ENCODE assay signal across 9 mouse cellular contexts in the genomic region with DNA sequence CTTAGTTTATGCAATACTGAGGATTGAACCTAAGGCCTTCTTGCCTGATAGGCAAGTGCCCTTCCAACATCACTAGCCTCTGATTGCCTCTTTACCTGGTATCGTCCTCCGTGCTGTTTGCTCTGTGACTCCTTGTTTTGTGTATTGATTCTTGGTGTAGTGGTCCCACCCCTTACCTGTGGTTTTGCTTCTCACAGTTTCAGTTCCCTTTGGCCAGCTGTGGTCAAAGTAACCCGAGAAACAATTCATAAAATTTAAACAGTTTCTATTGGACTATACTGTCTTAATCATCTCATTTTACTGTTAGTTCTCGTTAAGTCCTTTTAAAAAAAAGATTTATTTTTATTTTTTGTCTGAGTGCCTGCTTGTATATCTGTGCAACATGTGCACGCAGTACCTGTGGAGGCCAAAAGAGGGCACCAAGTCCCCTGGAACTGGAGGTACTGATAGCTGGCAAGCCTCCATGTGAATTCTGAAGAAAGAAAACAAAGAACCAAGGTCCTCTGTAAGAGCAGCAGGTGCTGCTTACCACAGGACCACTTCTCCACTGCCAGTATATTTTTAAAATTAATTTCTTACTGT.
DNase-seq lines count a peak whose midpoint lies in the region; ATAC-seq and TF ChIP-seq lines count a peak whose summit lies in the region.
"Had no signal": no experiment of that assay in that cellular context is flagged by ENCODE, and none has a peak within 500 bp of the region (broad histone marks: within the 10 kb centered on the region; RNA-seq: fewer than 3 reads in every experiment).

No protein-coding gene starts in this region.

- TF ChIP-seq POLR2A in cerebellum, adult 2 months (IDR thresholded peaks at IDR 0.05; ENCODE audit: borderline replicate concordance, insufficient read depth, low read length): no peak

- no peaks in the 10 kb centered on the region for H3K36me3 ChIP-seq in embryonic facial prominence, embryonic 14.5 days (ENCODE audit: control insufficient read depth, insufficient read depth, low read length)
- no peaks in the 10 kb centered on the region for H3K36me3 ChIP-seq in midbrain, embryonic 10.5 days
- H3K36me3 ChIP-seq: heart, embryonic 15.5 days had no signal

- H3K27ac ChIP-seq in cerebellum, adult 2 months (ENCODE audit: insufficient read depth, low read length): no peak overlapping the region
- no peak overlapping the region for H3K27ac ChIP-seq in embryonic facial prominence, embryonic 14.5 days (replicated peaks; ENCODE audit: low read depth, low read length)
- no peak overlapping the region for H3K27ac ChIP-seq in midbrain, embryonic 10.5 days (replicated peaks)
- H3K27ac ChIP-seq: heart, embryonic 15.5 days had no signal

- H3K4me2 ChIP-seq in embryonic facial prominence, embryonic 14.5 days (ENCODE audit: low read depth, low read length): no peak overlapping the region
- H3K4me2 ChIP-seq: heart, embryonic 15.5 days had no signal

- TF ChIP-seq CTCF in cerebellum, adult 2 months (IDR thresholded peaks at IDR 0.05; ENCODE audit: borderline replicate concordance, insufficient read depth, low read depth, low read length): peak; percentile 29; the same call in 1 of the 2 replicates

- WGBS in cerebellum, adult 2 months: 72% methylated on average over 5 of the region's 5 CpGs
- WGBS in embryonic facial prominence, embryonic 14.5 days: 62% methylated on average over 5 of the region's 5 CpGs
- WGBS in midbrain, embryonic 10.5 days: 71% methylated on average over 5 of the region's 5 CpGs

- H3K9ac ChIP-seq in embryonic facial prominence, embryonic 14.5 days (ENCODE audit: low read depth, low read length): no peak overlapping the region
- H3K9ac ChIP-seq: heart, embryonic 15.5 days had no signal

- DNase-seq in cerebellum, adult 2 months: no peak
- DNase-seq in cerebellum, adult 18-20 months: no peak
- DNase-seq in ovary, postnatal 14 days (ENCODE audit: low spot score): peak; percentile 31
- DNase-seq in ovary, adult 18-20 months (ENCODE audit: low spot score): no peak
- DNase-seq in embryonic facial prominence, embryonic 14.5 days (ENCODE audit: low spot score): peak; percentile 14
- peak; percentile 50 for DNase-seq in kidney, postnatal 14 days
- DNase-seq in midbrain, embryonic 10.5 days (ENCODE audit: low spot score): peak; percentile 44
- no peak for DNase-seq in natural killer cell, adult 2 months (ENCODE audit: low spot score in 2 of 2)

- H3K9me3 ChIP-seq in embryonic facial prominence, embryonic 14.5 days (ENCODE audit: control insufficient read depth, low read length): no peaks in the 10 kb centered on the region
- no peaks in the 10 kb centered on the region for H3K9me3 ChIP-seq in midbrain, embryonic 10.5 days (replicated peaks)
- H3K9me3 ChIP-seq: heart, embryonic 15.5 days had no signal

- no peaks in the 10 kb centered on the region for H3K4me1 ChIP-seq in cerebellum, adult 2 months (ENCODE audit: control insufficient read depth, insufficient read depth, low read length)
- H3K4me1 ChIP-seq in embryonic facial prominence, embryonic 14.5 days (ENCODE audit: control insufficient read depth, insufficient read depth, low read length): no peaks in the 10 kb centered on the region
- H3K4me1 ChIP-seq in midbrain, embryonic 10.5 days: 0 out of 2 replicates have a peak, but pooled peaks cover 4% of the 10 kb centered on the region
- H3K4me1 ChIP-seq: heart, embryonic 15.5 days had no signal

- no peak overlapping the region for H3K4me3 ChIP-seq in cerebellum, adult 2 months (replicated peaks; ENCODE audit: insufficient read depth, low read depth, low read length)
- H3K4me3 ChIP-seq in embryonic facial prominence, embryonic 14.5 days (ENCODE audit: low read depth, low read length): no peak overlapping the region
- H3K4me3 ChIP-seq in midbrain, embryonic 10.5 days: no peak overlapping the region
- H3K4me3 ChIP-seq: heart, embryonic 15.5 days had no signal

- ATAC-seq in embryonic facial prominence, embryonic 14.5 days (ENCODE audit: low read depth): no peak

- no peaks in the 10 kb centered on the region for H3K27me3 ChIP-seq in cerebellum, adult 2 months (ENCODE audit: control insufficient read depth, insufficient read depth, low read length)
- no peaks in the 10 kb centered on the region for H3K27me3 ChIP-seq in embryonic facial prominence, embryonic 14.5 days (replicated peaks; ENCODE audit: control insufficient read depth, insufficient read depth, low read length)
- H3K27me3 ChIP-seq in midbrain, embryonic 10.5 days (ENCODE audit: low read depth, poor library complexity, severe bottlenecking): no peaks in the 10 kb centered on the region
- H3K27me3 ChIP-seq: heart, embryonic 15.5 days had no signal

Comparison
In these comparisons a context has a peak if more than half of its experiments do, and no peak if none do; other contexts are left out.
1. DNase-seq: peak in ovary, postnatal 14 days (single experiment), embryonic facial prominence, embryonic 14.5 days (single experiment), kidney, postnatal 14 days (single experiment) and midbrain, embryonic 10.5 days (single experiment); none in cerebellum, adult 2 months (0 of 2), cerebellum, adult 18-20 months (0 of 2), ovary, adult 18-20 months (single experiment) and natural killer cell, adult 2 months (0 of 2).